Mouse (Mus musculus): ENCODE results near the gene Olfr788.

- no peak for TF ChIP-seq CTCF (IDR thresholded peaks at IDR 0.05; ENCODE audit: extremely low read depth, insufficient read depth, insufficient read length, insufficient replicate concordance)
- no peak for TF ChIP-seq POLR2A (IDR thresholded peaks at IDR 0.05; ENCODE audit: low read depth, low read length)
Measured at GRCm38 (mm10) chr10:129473256-129473655, 2.5 kb downstream of the Olfr788 start.
